Mouse (Mus musculus) forebrain, embryonic 12.5 days (tissue): Measurements from ENCODE around the gene Ipo9. TPM values are rescaled to one million over a fixed set of nuclear protein-coding genes. Genes with fewer than 3 reads are reported as not detected.
A peak's percentile ranks its signal among the peaks of the same experiment; 100 is the strongest.

Source experiments
- ATAC-seq: fragments of 200-750 bp; cut with Nextera tagmentation; 2 replicates; pipeline ENCODE4 v1.8.0; 2017; ENCODE audit warnings: moderate TSS enrichment; ENCODE audit not compliant: low FRiP score
- H3K27ac ChIP-seq: fragments of 300-500 bp; sonication (generic); 2 replicates; pipeline ENCODE4 v1.5.1; 2016; ENCODE audit warnings: mild to moderate bottlenecking
- H3K27me3 ChIP-seq: fragments of 300-500 bp; sonication (generic); 2 replicates; pipeline ENCODE4 v1.6.1; 2016; ENCODE audit warnings: mild to moderate bottlenecking
- H3K36me3 ChIP-seq: fragments of 300-500 bp; sonication (generic); replicated peaks from 2 replicates; pipeline ENCODE4 v1.6.1; 2016; ENCODE audit warnings: mild to moderate bottlenecking
- H3K4me1 ChIP-seq: fragments of 300-500 bp; sonication (generic); 2 replicates; pipeline ENCODE4 v1.6.1; 2016
- H3K4me2 ChIP-seq: fragments of 300-500 bp; sonication (generic); 2 replicates; pipeline ENCODE4 v1.6.1; 2016; ENCODE audit warnings: mild to moderate bottlenecking, moderate library complexity
- H3K4me3 ChIP-seq: fragments of 300-500 bp; sonication (generic); replicated peaks from 2 replicates; pipeline ENCODE4 v1.5.1; 2016; ENCODE audit warnings: mild to moderate bottlenecking
- H3K9ac ChIP-seq: fragments of 300-500 bp; sonication (generic); 2 replicates; pipeline ENCODE4 v1.6.1; 2016; ENCODE audit warnings: mild to moderate bottlenecking
- H3K9me3 ChIP-seq: fragments of 300-500 bp; sonication (generic); 2 replicates; pipeline ENCODE4 v1.6.1; 2016
- WGBS: fragments of 180-500 bp; shearing (Covaris S2); methylation state at CpG from one replicate; pipeline ENCODE4 v1.1.7; 2016; 5-methylcytosine and 5-hydroxymethylcytosine counted together
- polyA plus RNA-seq: library from polyadenylated mRNA; unstranded; fragments of >200 nt; fragmentation: Nextera tagmentation; extraction: Ambion mirVana; gene quantifications from 2 replicates; pipeline ENCODE4 v1.2.1, GENCODE M21; 2016

Gene Ipo9
- 198 and 214 TPM in 2 replicates for polyA plus RNA-seq

- WGBS, result under 1% methylated on average over 65 of the region's 65 CpGs
Measured at GRCm38 (mm10) chr1:135429901-135430668, at the start of gene Ipo9. Ipo9 (minus strand) TSS chr1:135430499.

DNA sequence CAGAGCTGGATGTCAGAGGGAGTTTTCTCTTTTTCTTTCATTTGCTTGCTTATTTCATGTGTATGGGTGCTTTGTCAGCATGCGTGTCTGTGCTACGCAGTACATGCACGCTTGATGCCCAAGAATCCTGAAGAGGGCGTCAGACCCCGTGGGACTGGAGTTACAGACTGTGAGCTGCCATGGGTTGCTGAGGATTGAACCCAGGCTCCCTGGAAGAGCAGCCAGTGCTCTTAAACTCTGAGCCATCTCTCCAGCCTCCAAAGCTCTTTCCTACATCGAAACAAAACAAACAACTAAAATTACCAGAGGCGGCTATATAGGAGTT, 45.2 kb upstream of the Ipo9 start:
- H3K4me2 ChIP-seq, result no peak overlapping the region
- no peaks in the 10 kb centered on the region for H3K27me3 ChIP-seq
- H3K36me3 ChIP-seq, result peaks cover 19% of the 10 kb centered on the region
- H3K4me1 ChIP-seq, result peaks cover 5% of the 10 kb centered on the region
- no peak overlapping the region for H3K4me3 ChIP-seq
- peak overlapping the region; percentile 36; the same call in 1 of the 2 replicates for H3K27ac ChIP-seq
- 90% methylated on average over 7 of the region's 7 CpGs for WGBS
- ATAC-seq, result no peak
- no peak overlapping the region for H3K9ac ChIP-seq
- H3K9me3 ChIP-seq, result no peaks in the 10 kb centered on the region

More at GRCm38 (mm10) chr1:135429901-135430668, at the start of gene Ipo9:
- ATAC-seq, result peak; percentile 96
- Histone ChIP-seq H3K27me3 (no peaks in the 10 kb centered on the region), H3K4me3 (peak within 1 kb of the TSS; percentile 91), H3K9ac (peak within 1 kb of the TSS; percentile 91), H3K4me1 (peaks cover 28% of the 10 kb centered on the region), H3K36me3 (peaks cover 19% of the 10 kb centered on the region), H3K4me2 (peak within 1 kb of the TSS; percentile 68), H3K27ac (peak within 1 kb of the TSS; percentile 89), H3K9me3 (no peaks in the 10 kb centered on the region)

GRCm38 (mm10) chr1:135474861-135475570, 44.7 kb upstream of the Ipo9 start:
- Histone ChIP-seq H3K27ac (peak overlapping the region; percentile 36; the same call in 1 of the 2 replicates), H3K27me3 (no peaks in the 10 kb centered on the region), H3K4me1 (peaks cover 5% of the 10 kb centered on the region), H3K36me3 (peaks cover 24% of the 10 kb centered on the region), H3K9me3 (no peaks in the 10 kb centered on the region), H3K9ac (no peak overlapping the region), H3K4me3 (no peak overlapping the region), H3K4me2 (no peak overlapping the region)
- no peak for ATAC-seq
- WGBS, result 59% methylated on average over 15 of the region's 15 CpGs

DNA sequence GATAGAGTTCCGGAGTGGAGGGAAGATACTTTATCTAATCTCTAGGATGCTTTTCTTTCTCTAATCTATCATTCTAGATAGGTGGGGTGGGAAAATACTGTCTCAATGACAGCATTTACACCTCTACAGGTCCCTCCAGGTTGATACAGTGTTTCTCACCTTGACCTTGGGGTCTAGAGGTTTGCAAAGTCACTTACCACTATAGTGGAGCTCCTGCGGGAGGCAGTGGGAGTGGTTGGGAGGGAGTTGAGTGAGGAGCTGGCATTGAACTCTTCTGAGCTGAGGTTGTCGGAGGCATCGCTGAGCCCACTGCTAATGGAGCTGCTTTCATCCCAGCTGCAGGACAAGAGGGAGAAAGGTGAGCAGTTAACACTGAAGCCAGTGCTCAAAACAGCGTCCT, 42.2 kb upstream of the Ipo9 start:
- Histone ChIP-seq H3K27ac (no peak overlapping the region), H3K4me2 (no peak overlapping the region), H3K27me3 (no peaks in the 10 kb centered on the region), H3K4me3 (no peak overlapping the region), H3K9me3 (no peaks in the 10 kb centered on the region), H3K36me3 (peaks cover 41% of the 10 kb centered on the region), H3K9ac (no peak overlapping the region), H3K4me1 (peaks cover 5% of the 10 kb centered on the region)
- WGBS, result 86% methylated on average over 5 of the region's 5 CpGs
- no peak for ATAC-seq

- Histone ChIP-seq H3K4me3 (no peak overlapping the region), H3K27me3 (no peaks in the 10 kb centered on the region), H3K9me3 (no peaks in the 10 kb centered on the region), H3K36me3 (peaks cover 49% of the 10 kb centered on the region), H3K4me1 (peaks cover 5% of the 10 kb centered on the region), H3K4me2 (no peak overlapping the region), H3K9ac (no peak overlapping the region), H3K27ac (no peak overlapping the region)
- ATAC-seq, result no peak
- WGBS, result 85% methylated on average over 5 of the region's 5 CpGs
Measured at GRCm38 (mm10) chr1:135471742-135472141, 41.4 kb upstream of the Ipo9 start.

DNA sequence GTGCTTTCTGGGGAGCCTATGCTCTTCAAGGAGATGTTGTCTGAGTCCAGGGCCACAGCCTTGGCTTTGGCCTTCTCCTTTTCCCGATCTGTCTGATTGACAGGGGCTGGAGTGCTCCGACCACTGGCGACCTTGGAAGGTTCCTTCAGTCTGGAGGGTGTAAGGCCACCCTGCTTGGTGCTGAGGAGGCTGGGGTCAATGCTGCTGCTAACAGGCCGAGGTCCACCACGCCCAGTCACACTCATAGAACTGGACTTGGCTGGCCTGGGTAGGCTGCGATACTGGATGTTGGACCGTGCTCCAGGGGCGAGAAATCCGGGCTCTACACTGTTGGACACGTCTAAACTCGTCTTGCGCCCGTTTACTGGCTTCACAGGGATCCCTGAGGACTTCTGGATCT, 40.2 kb upstream of the Ipo9 start:
- WGBS, result 92% methylated on average over 13 of the region's 13 CpGs
- H3K36me3 ChIP-seq, result peaks cover 61% of the 10 kb centered on the region

GRCm38 (mm10) chr1:135467462-135467861, 37.2 kb upstream of the Ipo9 start:
- H3K36me3 ChIP-seq, result peaks cover 87% of the 10 kb centered on the region
- no peak overlapping the region for H3K4me2 ChIP-seq
- H3K27me3 ChIP-seq, result no peaks in the 10 kb centered on the region
- H3K9ac ChIP-seq, result no peak overlapping the region
- ATAC-seq, result no peak
- 89% methylated on average over 5 of the region's 5 CpGs for WGBS
- no peaks in the 10 kb centered on the region for H3K4me1 ChIP-seq
- H3K4me3 ChIP-seq, result no peak overlapping the region
- H3K9me3 ChIP-seq, result no peaks in the 10 kb centered on the region
- H3K27ac ChIP-seq, result no peak overlapping the region

More for the DNA sequence above, 40.2 kb upstream of the Ipo9 start:
- Histone ChIP-seq H3K9ac (no peak overlapping the region), H3K4me3 (no peak overlapping the region), H3K27ac (no peak overlapping the region), H3K4me1 (peaks cover 4% of the 10 kb centered on the region), H3K27me3 (no peaks in the 10 kb centered on the region), H3K9me3 (no peaks in the 10 kb centered on the region), H3K4me2 (no peak overlapping the region)
- ATAC-seq, result no peak

DNA sequence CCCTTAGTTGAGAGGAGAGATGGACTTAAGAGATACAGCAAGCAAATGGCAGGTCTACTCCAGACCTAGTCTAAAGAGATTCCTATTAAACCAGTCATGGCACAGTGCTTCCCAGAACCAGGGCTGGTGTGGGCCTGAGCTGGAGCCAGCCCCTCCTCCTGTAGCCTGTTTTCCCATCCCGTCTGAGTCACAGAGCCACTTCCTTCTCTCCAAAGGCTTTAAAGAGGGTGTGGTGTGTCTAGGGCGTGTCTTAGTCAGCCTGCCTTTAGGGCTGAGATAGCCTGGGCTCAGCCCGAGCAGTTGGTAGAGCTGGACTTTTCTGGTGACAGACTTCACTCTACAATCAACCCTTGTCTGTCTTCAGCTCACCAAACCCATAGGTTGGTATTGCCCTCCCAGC, 36.6 kb upstream of the Ipo9 start:
- H3K4me2 ChIP-seq, result no peak overlapping the region
- 83% methylated on average over 3 of the region's 3 CpGs for WGBS
- H3K4me1 ChIP-seq, result no peaks in the 10 kb centered on the region
- H3K27me3 ChIP-seq, result no peaks in the 10 kb centered on the region
- peaks cover 84% of the 10 kb centered on the region for H3K36me3 ChIP-seq
- no peak for ATAC-seq
- no peaks in the 10 kb centered on the region for H3K9me3 ChIP-seq
- no peak overlapping the region for H3K27ac ChIP-seq
- H3K9ac ChIP-seq, result no peak overlapping the region
- H3K4me3 ChIP-seq, result no peak overlapping the region

DNA sequence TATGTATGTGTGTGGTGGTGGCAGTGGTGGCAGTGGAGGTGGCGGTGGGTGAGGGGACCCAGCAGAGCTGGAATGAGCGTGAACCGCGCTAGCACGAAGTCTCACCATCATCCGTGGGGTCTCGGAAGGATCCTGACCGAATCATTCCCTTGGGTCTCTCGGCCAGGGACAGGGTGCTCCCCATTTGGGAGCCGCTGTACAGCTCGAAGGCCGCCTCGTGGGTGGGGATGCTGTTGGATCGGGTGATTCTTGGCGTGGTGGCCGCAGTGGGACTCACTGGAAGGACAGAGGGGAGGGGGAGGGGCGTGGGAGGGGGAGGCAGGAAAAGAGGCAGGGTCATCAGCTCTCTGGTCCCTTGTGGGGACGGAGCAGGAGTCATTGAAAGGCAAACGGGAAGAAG, 35.4 kb upstream of the Ipo9 start:
- ATAC-seq, result no peak
- WGBS, result 94% methylated on average over 19 of the region's 19 CpGs
- H3K9me3 ChIP-seq, result no peaks in the 10 kb centered on the region
- H3K36me3 ChIP-seq, result peaks cover 73% of the 10 kb centered on the region
- no peaks in the 10 kb centered on the region for H3K4me1 ChIP-seq
- H3K27me3 ChIP-seq, result no peaks in the 10 kb centered on the region
- H3K9ac ChIP-seq, result no peak overlapping the region
- H3K27ac ChIP-seq, result no peak overlapping the region
- no peak overlapping the region for H3K4me3 ChIP-seq
- H3K4me2 ChIP-seq, result no peak overlapping the region

DNA sequence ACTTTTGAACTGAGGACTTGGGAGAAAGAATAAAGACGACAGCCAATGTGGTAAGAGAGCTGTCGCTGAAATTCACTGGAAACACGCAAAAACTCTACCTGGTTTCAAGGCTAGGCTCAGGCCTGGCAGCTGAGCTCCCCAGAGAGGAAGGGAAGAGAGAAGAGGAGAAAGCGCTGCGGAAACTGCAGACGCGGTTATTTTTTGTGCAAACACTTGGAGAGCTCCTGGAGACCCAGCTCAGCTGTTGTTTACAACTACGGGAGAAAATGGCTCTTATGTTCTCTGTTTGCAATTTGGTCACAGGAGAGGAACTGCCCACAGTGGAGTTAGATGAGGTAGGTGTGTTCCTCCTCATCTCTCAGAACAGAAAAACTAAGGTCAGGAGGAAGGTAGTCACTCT, 32.4 kb upstream of the Ipo9 start:
- no peak overlapping the region for H3K27ac ChIP-seq
- 87% methylated on average over 8 of the region's 8 CpGs for WGBS
- no peaks in the 10 kb centered on the region for H3K9me3 ChIP-seq
- H3K27me3 ChIP-seq, result no peaks in the 10 kb centered on the region
- H3K4me1 ChIP-seq, result no peaks in the 10 kb centered on the region
- H3K9ac ChIP-seq, result no peak overlapping the region
- no peak overlapping the region for H3K4me2 ChIP-seq
- peaks cover 78% of the 10 kb centered on the region for H3K36me3 ChIP-seq
- no peak overlapping the region for H3K4me3 ChIP-seq
- no peak for ATAC-seq

- H3K9me3 ChIP-seq, result no peaks in the 10 kb centered on the region
- H3K4me2 ChIP-seq, result no peak overlapping the region
- no peak for ATAC-seq
- H3K27me3 ChIP-seq, result no peaks in the 10 kb centered on the region
- peaks cover 74% of the 10 kb centered on the region for H3K36me3 ChIP-seq
- no peak overlapping the region for H3K9ac ChIP-seq
- 88% methylated on average over 4 of the region's 4 CpGs for WGBS
- H3K4me3 ChIP-seq, result no peak overlapping the region
- no peak overlapping the region for H3K27ac ChIP-seq
- H3K4me1 ChIP-seq, result no peaks in the 10 kb centered on the region
Measured at GRCm38 (mm10) chr1:135462304-135462703, 32.0 kb upstream of the Ipo9 start.

DNA sequence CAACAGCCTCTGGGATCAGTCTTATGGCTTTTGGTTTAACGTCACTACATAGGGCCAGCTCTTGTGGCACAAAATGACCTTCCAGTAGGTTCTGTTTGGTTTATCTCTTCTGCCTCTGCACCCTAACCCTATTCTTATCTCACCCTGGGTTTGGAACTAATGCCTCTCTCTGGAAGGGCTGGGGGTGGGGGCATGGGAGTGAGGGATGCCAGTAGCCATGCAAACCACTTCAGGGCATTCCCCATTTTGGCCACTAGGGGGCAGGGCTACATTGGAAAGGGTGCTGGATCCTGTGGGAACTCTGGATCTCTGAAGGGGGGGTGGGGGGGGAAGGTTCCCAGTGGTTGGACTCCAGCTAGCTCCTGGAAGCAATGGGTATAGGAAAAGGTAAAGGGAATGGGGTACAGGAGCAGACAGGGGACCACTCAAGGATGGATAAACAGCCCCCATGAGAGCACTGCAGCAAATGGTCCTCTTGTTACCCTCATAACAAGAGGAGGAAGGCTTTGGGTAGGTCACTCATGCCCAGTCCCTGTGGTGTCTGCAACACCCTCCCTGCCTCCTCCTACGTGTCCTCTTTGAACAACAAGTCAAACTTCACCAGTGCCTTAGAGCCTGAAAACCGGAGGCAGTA, 30.9 kb upstream of the Ipo9 start:
- 0 out of 2 replicates have a peak, but pooled peaks have one; percentile 20 for ATAC-seq
- no peaks in the 10 kb centered on the region for H3K27me3 ChIP-seq
- no peaks in the 10 kb centered on the region for H3K9me3 ChIP-seq
- H3K4me2 ChIP-seq, result no peak overlapping the region
- H3K9ac ChIP-seq, result no peak overlapping the region
- no peak overlapping the region for H3K4me3 ChIP-seq
- peaks cover 72% of the 10 kb centered on the region for H3K36me3 ChIP-seq
- 73% methylated on average over 3 of the region's 3 CpGs for WGBS
- H3K4me1 ChIP-seq, result no peaks in the 10 kb centered on the region
- H3K27ac ChIP-seq, result no peak overlapping the region
